Mouse (Mus musculus): ENCODE data around the gene Hpse2.

GRCm38 (mm10) chr19:42776813-42777212 is 611.3 kb downstream of the Hpse2 start:
- TF ChIP-seq POLR2A (IDR thresholded peaks at IDR 0.05; ENCODE audit: borderline replicate concordance, extremely low read depth, low read depth, low read length) (no peak), CTCF (IDR thresholded peaks at IDR 0.05; ENCODE audit: insufficient read depth, low read length) (peak; percentile 9; the same call in 1 of the 2 replicates)
